Mouse (Mus musculus) lung, adult 2 months (tissue): ENCODE data around the gene Olfr1500. TPM values are rescaled to one million over a fixed set of nuclear protein-coding genes. Genes with fewer than 3 reads are reported as not detected.

Experiments
- DNase-seq: peaks from one replicate; pipeline ENCODE4 v3.0.0; 2022
- H3K4me1 ChIP-seq: fragments of 200-500 bp; 2 replicates; pipeline ENCODE4 v1.6.1; 2011; ENCODE audit warnings: low read length; ENCODE audit not compliant: control insufficient read depth, insufficient read depth
- H3K4me3 ChIP-seq: fragments of 200-500 bp; replicated peaks from 2 replicates; pipeline ENCODE3; 2011; ENCODE audit warnings: low read depth, mild to moderate bottlenecking, control low read depth, low read length; ENCODE audit errors: extremely low read depth
- CTCF ChIP-seq: fragments of 200-500 bp; IDR thresholded peaks from 2 replicates; pipeline ENCODE4 v1.5.1; 2011; ENCODE audit warnings: mild to moderate bottlenecking, low read length, control low read depth; ENCODE audit not compliant: insufficient read depth
- POLR2A ChIP-seq: fragments of 200-500 bp; IDR thresholded peaks from 2 replicates; pipeline ENCODE4 v1.6.1; 2011; ENCODE audit warnings: low read depth, mild to moderate bottlenecking, control low read depth, low read length, borderline replicate concordance; ENCODE audit errors: extremely low read depth
- WGBS: fragments of 180-500 bp; shearing (Covaris S2); methylation state at CpG from one replicate; pipeline ENCODE4 v1.1.7; 2018; 5-methylcytosine and 5-hydroxymethylcytosine counted together
- polyA plus RNA-seq: library from polyadenylated mRNA; depleted of rRNA; stranded (reverse); fragments of >200 nt; gene quantifications from 2 replicates; pipeline ENCODE4 v1.2.3, GENCODE M21; 2012; rRNA removed

Gene Olfr1500
- polyA plus RNA-seq, 1 experiment = not detected

DNA sequence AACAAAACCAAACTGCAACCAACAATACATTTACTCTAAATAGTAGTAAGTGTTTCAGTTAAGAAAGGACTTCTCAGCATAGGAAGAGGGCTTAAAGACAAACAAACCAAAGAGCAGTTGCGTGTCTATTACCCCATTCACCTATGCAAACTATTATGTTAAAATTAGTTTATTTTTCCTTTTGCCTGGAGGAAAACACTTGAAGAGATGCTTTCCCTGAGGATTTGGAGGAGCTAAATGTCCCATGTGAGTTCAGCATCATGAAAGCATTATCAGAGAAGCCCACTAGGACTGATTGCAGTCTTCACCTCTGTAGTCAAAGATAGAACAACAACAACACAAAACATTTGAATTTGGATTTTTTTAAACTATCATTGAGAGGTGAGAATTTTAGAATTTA is 52.7 kb downstream of the Olfr1500 start, which contains the start of gene Olfr1496:
Gene Olfr1496, plus strand, starts transcription at position 301 of the 400 bp plus-strand sequence.
- H3K4me1 ChIP-seq = no peaks in the 10 kb centered on the region
- H3K4me3 ChIP-seq = no peak within 1 kb of the TSS
- DNase-seq = no peak
- 66% methylated on average over 1 of the region's 1 CpGs for WGBS
- no peak for TF ChIP-seq POLR2A
- no peak for TF ChIP-seq CTCF

Other genes starting within 250 kb of the Olfr1500 start
- gene Olfr1484, start 247.0 kb downstream of the Olfr1500 start, polyA plus RNA-seq = not detected in 2 replicates
- not detected in 2 replicates for gene Olfr1487, start 213.1 kb downstream of the Olfr1500 start, polyA plus RNA-seq
- not detected in 2 replicates for gene Olfr1489, start 198.9 kb downstream of the Olfr1500 start, polyA plus RNA-seq
- gene Olfr1490, start 179.4 kb downstream of the Olfr1500 start, polyA plus RNA-seq = not detected in 2 replicates
- gene Olfr1491, start 133.2 kb downstream of the Olfr1500 start, polyA plus RNA-seq = not detected in 2 replicates
- not detected in 2 replicates for gene Olfr1493-ps1, start 107.2 kb downstream of the Olfr1500 start, polyA plus RNA-seq
- not detected in 2 replicates for gene Olfr1494, start 90.8 kb downstream of the Olfr1500 start, polyA plus RNA-seq
- not detected in 2 replicates for gene Olfr1495, start 65.9 kb downstream of the Olfr1500 start, polyA plus RNA-seq
- not detected in 2 replicates for gene Olfr1496, start 52.6 kb downstream of the Olfr1500 start, polyA plus RNA-seq
- not detected in 2 replicates for gene Olfr1497, start 32.3 kb downstream of the Olfr1500 start, polyA plus RNA-seq
- gene Olfr1499, start 11.0 kb downstream of the Olfr1500 start, polyA plus RNA-seq = not detected in 2 replicates
- gene Olfr1501, start 20.2 kb upstream of the Olfr1500 start, polyA plus RNA-seq = not detected in 2 replicates
- gene Olfr1502, start 31.3 kb upstream of the Olfr1500 start, polyA plus RNA-seq = not detected in 2 replicates
- gene Olfr1504, start 67.4 kb upstream of the Olfr1500 start, polyA plus RNA-seq = not detected in 2 replicates
- not detected in 2 replicates for gene Olfr1505, start 83.0 kb upstream of the Olfr1500 start, polyA plus RNA-seq